Mouse (Mus musculus) adrenal gland, postnatal 25 days (tissue): ENCODE data around the gene Pak1. TPM values are rescaled to one million over a fixed set of nuclear protein-coding genes. Genes with fewer than 3 reads are reported as not detected.

Source experiments
- DNase-seq: peaks from one replicate; pipeline ENCODE4 v3.0.0; 2021; ENCODE audit warnings: mixed read lengths
- long read RNA-seq: library from polyadenylated mRNA; stranded (forward); transcript quantifications from one replicate; pipeline ENCODE4 v2.0.0, GENCODE M21; 2021
- total RNA-seq: library from RNA; stranded (reverse); gene quantifications from 2 replicates; pipeline ENCODE4 v1.2.3, GENCODE M21; 2021

Gene Pak1
- total RNA-seq, result 20.5 and 26.5 TPM in 2 replicates
- long read RNA-seq, partial matches to known transcripts, result 2 of 9 reads
- long read RNA-seq, other reads (novel, unspliced or antisense), result 1 of 9 reads

- peak; percentile 88 for DNase-seq
Measured at GRCm38 (mm10) chr7:97788190-97788668, at the start of gene Pak1. Pak1 (plus strand) TSS chr7:97788541.

GRCm38 (mm10) chr7:97740948-97741347 lies 47.4 kb upstream of the Pak1 start:
- peak; percentile 58 for DNase-seq

- DNase-seq, result no peak
Measured at GRCm38 (mm10) chr7:97741756-97742291, 46.5 kb upstream of the Pak1 start.

GRCm38 (mm10) chr7:97745299-97745698 lies 43.0 kb upstream of the Pak1 start:
- peak; percentile 65 for DNase-seq

GRCm38 (mm10) chr7:97747176-97747707 lies 41.1 kb upstream of the Pak1 start:
- DNase-seq, result no peak

GRCm38 (mm10) chr7:97747787-97748497 lies 40.4 kb upstream of the Pak1 start:
- peak; percentile 87 for DNase-seq

- DNase-seq, result no peak
Measured at GRCm38 (mm10) chr7:97748527-97749206, 39.7 kb upstream of the Pak1 start.

GRCm38 (mm10) chr7:97749207-97750190 lies 38.8 kb upstream of the Pak1 start:
- DNase-seq, result no peak

GRCm38 (mm10) chr7:97756967-97757881 lies 31.1 kb upstream of the Pak1 start:
- DNase-seq, result peak; percentile 36

GRCm38 (mm10) chr7:97764591-97764990 lies 23.8 kb upstream of the Pak1 start:
- peak; percentile 47 for DNase-seq

GRCm38 (mm10) chr7:97765181-97765962 lies 23.0 kb upstream of the Pak1 start:
- peak; percentile 61 for DNase-seq

GRCm38 (mm10) chr7:97765963-97766347 lies 22.4 kb upstream of the Pak1 start:
- no peak for DNase-seq

GRCm38 (mm10) chr7:97766406-97767166 lies 21.8 kb upstream of the Pak1 start:
- no peak for DNase-seq

GRCm38 (mm10) chr7:97767841-97768240 lies 20.5 kb upstream of the Pak1 start:
- DNase-seq, result no peak

- DNase-seq, result no peak
Measured at GRCm38 (mm10) chr7:97769020-97769419, 19.3 kb upstream of the Pak1 start.

GRCm38 (mm10) chr7:97770841-97771620 lies 17.3 kb upstream of the Pak1 start:
- no peak for DNase-seq

GRCm38 (mm10) chr7:97775380-97775779 lies 13.0 kb upstream of the Pak1 start:
- DNase-seq, result no peak

GRCm38 (mm10) chr7:97775923-97776322 lies 12.4 kb upstream of the Pak1 start:
- no peak for DNase-seq
